Mouse (Mus musculus): Measurements from ENCODE around the gene A430078G23Rik.

- no peak for TF ChIP-seq CTCF (IDR thresholded peaks at IDR 0.05; ENCODE audit: borderline replicate concordance, insufficient read depth, low read length)
- no peak for TF ChIP-seq POLR2A (IDR thresholded peaks at IDR 0.05; ENCODE audit: low read depth, low read length)
Measured at GRCm38 (mm10) chr8:3367086-3367485, 13.9 kb downstream of the A430078G23Rik start.
